ENCODE assay signal across 13 mouse cellular contexts in genomic region chr17:8785908-8786307, GRCm38 (mm10).
DNase-seq lines count a peak whose midpoint lies in the region.
"Had no signal": no experiment of that assay in that cellular context is flagged by ENCODE, and none has a peak within 500 bp of the region (broad histone marks: within the 10 kb centered on the region; RNA-seq: fewer than 3 reads in every experiment).

No protein-coding gene starts in this region.

- intact Hi-C loops in left cerebral cortex, postnatal 36 days (cut with DNase I): no loop called here
- intact Hi-C loops in left cerebral cortex, postnatal 10 days (cut with DNase I): no loop called here

- peak; percentile 71 to 77 for DNase-seq in frontal cortex, adult 2 months (ENCODE audit: extremely low spot score in 1 of 2, low spot score in 1 of 2)
- no peak for DNase-seq in frontal cortex, postnatal 10 days (ENCODE audit: low spot score in 2 of 2)
- peak; percentile 46 to 59 for DNase-seq in left cerebral cortex, postnatal 36 days (ENCODE audit: low spot score in 2 of 2)
- no peak for DNase-seq in left cerebral cortex, postnatal 10 days (ENCODE audit: extremely low spot score in 1 of 2, low spot score in 2 of 2)
- peak; percentile 84 for DNase-seq in brain, adult 2 months (ENCODE audit: low read depth, low spot score)
- peak; percentile 78 for DNase-seq in telencephalon, adult 2 months (ENCODE audit: low read depth, low spot score)
- DNase-seq in cerebellum, adult 8-10 months: no peak
- DNase-seq: adrenal gland, postnatal 10 days; cerebellum, adult 18-20 months; cerebellum, postnatal 10 days; forebrain, postnatal 0 days; gastrocnemius, postnatal 14 days; heart, postnatal 36 days had no signal

Comparison
In these comparisons a context has a peak if more than half of its experiments do, and no peak if none do; other contexts are left out.
1. DNase-seq: peak in frontal cortex, adult 2 months (2 of 2), left cerebral cortex, postnatal 36 days (2 of 2), brain, adult 2 months (single experiment) and telencephalon, adult 2 months (single experiment); none in frontal cortex, postnatal 10 days (0 of 2), left cerebral cortex, postnatal 10 days (0 of 2) and cerebellum, adult 8-10 months (single experiment).